Mouse (Mus musculus): ENCODE data around the gene Tmem259. TPM values are rescaled to one million over a fixed set of nuclear protein-coding genes. Genes with fewer than 3 reads are reported as not detected.

The Tmem259 gene
- total RNA-seq, 2 experiments from 2014 or later: 76.2 to 84.5 TPM

DNA sequence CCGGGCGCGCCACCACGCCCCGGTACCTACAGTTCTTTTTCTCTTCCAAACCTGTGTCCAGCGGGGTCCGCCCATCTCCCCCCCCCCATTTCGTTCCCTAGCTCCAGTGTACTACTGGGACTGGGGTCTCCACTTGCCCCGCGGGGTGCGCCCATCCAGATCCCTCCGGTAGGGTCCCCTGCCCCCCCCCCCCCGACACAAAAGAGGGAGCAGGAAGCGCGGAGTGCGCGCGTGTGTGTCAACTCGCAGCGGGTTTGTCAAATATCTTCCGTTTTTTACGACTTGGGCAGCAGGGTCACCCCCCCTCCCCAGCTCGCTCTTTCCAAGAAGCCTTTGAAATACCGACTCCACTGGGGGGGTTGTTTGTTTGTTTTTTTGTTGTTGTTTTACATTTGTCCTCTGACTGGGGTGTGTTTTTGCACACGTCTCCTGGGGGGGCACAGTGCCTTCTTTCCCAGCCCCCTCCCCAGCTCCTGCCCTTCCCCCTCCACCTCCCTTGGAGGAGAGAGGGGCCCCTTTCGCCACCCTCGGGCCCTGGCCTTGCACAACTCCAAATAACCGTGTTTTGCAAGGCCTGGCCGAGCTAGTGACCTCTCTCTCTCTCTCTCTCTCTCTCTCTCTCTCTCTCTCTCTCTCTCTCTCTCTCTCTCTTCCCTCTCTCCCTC lies 56.0 kb downstream of the Tmem259 start:
- DNase-seq: no peak
- intact Hi-C loops (cut with DNase I; ENCODE audit: low total_unique reads): no loop called here

DNA sequence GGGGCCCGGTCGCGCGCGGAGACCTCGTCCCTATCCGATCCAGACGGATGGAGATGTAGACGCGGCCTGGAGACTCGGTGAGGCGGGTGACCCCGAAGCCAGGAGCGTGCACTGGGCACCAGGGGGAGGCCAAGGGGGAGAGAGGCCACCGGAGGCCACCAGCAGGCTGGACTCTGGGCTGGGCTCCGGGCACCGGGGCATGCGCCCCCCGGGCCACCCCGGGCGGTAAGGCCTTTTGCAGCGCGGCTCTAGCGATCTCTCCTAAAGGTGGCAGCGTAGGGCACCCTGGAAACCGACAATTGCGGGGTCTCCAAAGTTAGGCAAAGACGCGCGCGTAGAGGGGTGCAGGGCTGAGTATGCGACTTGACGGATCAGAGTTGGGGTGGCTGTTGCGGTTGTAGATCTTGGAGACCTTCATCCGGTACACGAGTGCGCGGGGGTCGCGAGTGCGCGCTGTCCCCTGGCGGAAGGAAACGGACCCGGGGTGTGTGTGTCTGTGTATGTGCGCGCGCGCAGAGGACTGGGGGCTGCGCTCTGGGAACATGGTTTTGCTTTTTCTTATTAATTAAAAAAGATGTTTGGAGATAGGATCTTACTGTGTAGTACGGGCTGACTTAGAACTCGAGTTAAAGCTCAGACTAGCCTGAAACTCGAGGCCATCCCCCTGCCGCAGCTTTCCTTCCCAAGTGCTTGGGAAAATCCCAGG lies 56.7 kb downstream of the Tmem259 start:
- peak; percentile 39 for DNase-seq
- intact Hi-C loops (cut with DNase I; ENCODE audit: low total_unique reads): no loop called here

DNA sequence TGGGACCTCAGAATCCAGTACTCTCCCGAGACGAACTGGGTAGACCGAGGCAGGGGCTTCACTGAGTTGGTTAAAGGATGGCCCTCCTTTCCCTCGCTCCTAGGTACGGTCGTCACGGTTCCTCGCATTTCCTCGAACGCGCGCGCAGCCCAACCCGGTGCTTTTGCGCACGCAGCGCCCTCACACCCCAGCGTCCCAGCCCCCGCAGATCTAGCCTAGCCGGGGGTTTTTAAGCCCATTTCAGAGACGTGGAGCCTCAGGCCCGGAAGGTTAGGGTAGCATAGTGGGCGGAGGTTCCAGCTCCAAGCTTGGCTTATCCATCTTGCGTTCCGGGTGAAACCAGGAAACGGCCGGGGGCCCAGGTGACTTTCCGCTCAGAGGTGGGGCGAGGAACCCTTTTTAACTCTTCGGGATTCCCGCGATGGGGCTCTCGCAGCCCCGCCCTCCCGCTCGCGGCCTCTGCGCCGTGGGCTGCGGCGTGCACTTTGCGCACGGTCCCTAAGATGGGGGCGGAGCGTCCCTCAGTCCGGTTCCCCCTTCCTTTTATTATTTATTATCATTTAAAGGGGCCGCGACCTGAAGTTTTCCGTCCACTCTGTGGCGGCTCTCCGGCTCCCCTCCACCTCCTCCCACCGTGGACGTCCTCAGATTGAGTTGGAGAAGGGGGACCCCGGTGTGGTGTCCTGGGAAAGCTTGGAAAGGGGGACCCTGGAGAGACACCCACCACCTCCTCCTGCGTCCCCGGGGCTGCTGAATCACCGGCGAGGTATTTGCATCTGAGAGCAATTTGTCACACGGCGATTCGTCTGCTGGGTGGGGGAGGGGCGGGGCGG lies 57.4 kb downstream of the Tmem259 start, which contains the start of gene Arid3a:
Gene Arid3a, plus strand, starts transcription at position 553 of the 833 bp plus-strand sequence.
- peak; percentile 86 for DNase-seq
- intact Hi-C loops (cut with DNase I; ENCODE audit: low total_unique reads): no loop called here

DNA sequence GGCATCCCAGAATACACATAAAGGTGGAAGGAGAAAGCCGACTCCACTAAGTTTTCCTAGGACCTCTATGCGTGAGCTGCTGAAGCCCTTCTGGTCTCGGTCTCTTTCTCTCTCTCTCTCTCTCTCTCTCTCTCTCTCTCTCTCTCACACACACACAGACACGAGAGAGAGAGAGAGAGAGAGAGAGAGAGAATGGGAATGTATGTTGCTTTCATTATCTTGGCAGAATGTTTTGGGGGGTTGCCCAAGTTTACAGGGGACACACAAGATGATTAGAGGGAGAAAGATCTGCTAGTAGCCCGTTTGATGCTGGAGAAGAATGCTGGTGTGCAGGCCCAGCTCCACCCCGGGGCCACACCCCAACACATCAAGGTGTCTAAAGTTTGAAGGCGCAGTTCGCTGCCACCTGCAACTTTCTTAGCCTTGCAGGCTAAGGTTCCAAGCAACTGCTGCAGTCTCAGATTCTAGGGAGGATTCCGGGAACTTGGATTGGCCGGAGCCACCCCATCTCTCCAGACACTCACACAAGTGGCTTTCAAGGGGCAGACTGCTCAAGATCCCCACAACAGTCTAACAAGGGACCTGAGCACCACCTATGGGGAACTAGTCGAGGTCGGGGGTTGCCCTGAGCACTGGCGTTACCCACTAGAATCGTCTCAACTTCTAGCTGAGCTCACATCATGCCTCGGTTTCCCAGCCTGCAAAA lies 58.2 kb downstream of the Tmem259 start:
- intact Hi-C loops (cut with DNase I; ENCODE audit: low total_unique reads): loop anchor here (2.0 kb wide), 2 partner anchors 31 kb away; no protein-coding TSS in a partner anchor
- no peak for DNase-seq

DNA sequence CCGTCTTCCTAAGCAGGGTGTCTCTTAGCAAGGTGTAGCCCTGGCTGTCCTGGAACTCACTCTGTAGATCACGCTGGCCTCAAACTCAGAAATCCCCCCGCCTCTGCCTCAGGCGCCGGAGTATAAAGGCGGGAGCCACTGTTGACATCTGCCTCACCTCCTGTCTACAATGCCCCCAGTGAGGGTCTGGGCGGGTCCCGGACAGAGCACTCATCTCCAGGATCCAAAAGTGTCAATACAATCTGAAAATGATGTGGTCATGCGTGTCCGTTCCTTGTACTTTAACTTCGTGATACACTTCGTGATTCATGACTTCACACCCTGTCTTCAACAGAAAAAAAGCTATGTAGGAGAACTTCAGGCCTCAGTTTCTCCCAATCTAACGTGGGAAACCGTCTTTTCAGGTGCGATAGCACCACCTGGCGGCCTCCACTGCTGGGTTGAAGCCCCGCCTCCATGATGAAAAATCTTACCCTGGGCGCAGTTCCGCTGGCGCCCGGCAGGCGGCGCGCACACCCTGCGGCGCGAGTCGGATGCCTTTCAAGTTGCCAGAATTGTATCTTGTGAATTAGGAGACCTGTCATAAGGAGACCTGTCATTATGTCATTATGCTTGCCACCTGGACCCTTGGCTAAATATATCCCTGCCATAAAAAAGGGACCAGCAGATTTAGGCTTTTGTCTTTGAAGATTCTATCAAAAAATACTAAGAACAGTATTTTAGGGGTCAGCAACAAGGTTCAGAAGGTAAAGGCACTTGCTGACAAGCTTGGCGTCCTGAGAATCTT lies 58.9 kb downstream of the Tmem259 start:
- intact Hi-C loops (cut with DNase I; ENCODE audit: low total_unique reads): loop anchor here (2.0 to 5.0 kb wide), 3 partner anchors 30 to 93 kb away; no protein-coding TSS in a partner anchor
- peak; percentile 87 for DNase-seq

Other genes with a start within 250 kb of the Tmem259 start
- 10 to 100 TPM; 21.5 to 21.6 TPM for gene Polrmt, start 237.7 kb downstream of the Tmem259 start, total RNA-seq (2021)
- gene Fgf22, start 229.3 kb downstream of the Tmem259 start, total RNA-seq (2021): not detected
- gene Rnf126, start 217.4 kb downstream of the Tmem259 start, total RNA-seq (2021): 10 to 100 TPM; 25.9 to 30.6 TPM
- 1 to 10 TPM; 1.3 to 2.2 TPM for gene Fstl3, start 207.1 kb downstream of the Tmem259 start, total RNA-seq (2021)
- gene Prss57, start 193.4 kb downstream of the Tmem259 start, total RNA-seq (2021): not detected
- gene Palm, start 190.8 kb downstream of the Tmem259 start, total RNA-seq (2021): 10 to 100 TPM; 25.7 to 33.5 TPM
- gene Misp, start 163.3 kb downstream of the Tmem259 start, total RNA-seq (2021): under 1 TPM in 1 of 2 experiments, not detected in 1; 0.35 TPM
- gene Ptbp1, start 129.9 kb downstream of the Tmem259 start, total RNA-seq (2021): 10 to 100 TPM; 40.3 to 48.1 TPM
- not detected for gene Prtn3, start 109.9 kb downstream of the Tmem259 start, total RNA-seq (2021)
- gene Plppr3, start 109.7 kb downstream of the Tmem259 start, total RNA-seq (2021): under 1 TPM; 0.09 to 0.29 TPM
- not detected for gene Elane, start 98.1 kb downstream of the Tmem259 start, total RNA-seq (2021)
- 10 to 100 TPM in 1 of 2 experiments, 1 to 10 TPM in 1; 3.6 to 16.6 TPM for gene Cfd, start 93.5 kb downstream of the Tmem259 start, total RNA-seq (2021)
- 10 to 100 TPM; 37.7 to 38.1 TPM for gene Med16, start 75.4 kb downstream of the Tmem259 start, total RNA-seq (2021)
- gene Gm26602, start 73.5 kb downstream of the Tmem259 start, total RNA-seq (2021): not detected
- under 1 TPM; 0.27 to 0.44 TPM for gene Kiss1r, start 67.4 kb downstream of the Tmem259 start, total RNA-seq (2021)
- gene R3hdm4, start 63.1 kb downstream of the Tmem259 start, total RNA-seq (2021): 100 to 1,000 TPM in 1 of 2 experiments, 10 to 100 TPM in 1; 98.8 to 106 TPM
- 1 to 10 TPM; 2.4 to 2.7 TPM for gene Arid3a, start 57.3 kb downstream of the Tmem259 start, total RNA-seq (2021)
- 10 to 100 TPM; 18.7 to 23.0 TPM for gene Wdr18, start 24.2 kb downstream of the Tmem259 start, total RNA-seq (2021)
- under 1 TPM; 0.11 to 0.25 TPM for gene Grin3b, start 13.6 kb downstream of the Tmem259 start, total RNA-seq (2021)
- gene Cnn2, start 4.3 kb upstream of the Tmem259 start, total RNA-seq (2021): 10 to 100 TPM; 19.2 to 24.8 TPM
- 1 to 10 TPM; 4.2 TPM for gene Abca7, start 12.2 kb upstream of the Tmem259 start, total RNA-seq (2021)
- 1 to 10 TPM; 1.7 to 1.9 TPM for gene Arhgap45, start 32.3 kb upstream of the Tmem259 start, total RNA-seq (2021)
- 10 to 100 TPM; 45.3 to 55.6 TPM for gene Polr2e, start 55.5 kb upstream of the Tmem259 start, total RNA-seq (2021)
- 100 to 1,000 TPM; 389 TPM for gene Gpx4, start 62.8 kb upstream of the Tmem259 start, total RNA-seq (2021)
- gene Sbno2, start 121.2 kb upstream of the Tmem259 start, total RNA-seq (2021): 1 to 10 TPM; 6.2 to 6.3 TPM
- 10 to 100 TPM; 87.6 to 98.0 TPM for gene Stk11, start 131.5 kb upstream of the Tmem259 start, total RNA-seq (2021)
- 100 to 1,000 TPM; 657 to 736 TPM for gene Atp5d, start 154.3 kb upstream of the Tmem259 start, total RNA-seq (2021)
- 1 to 10 TPM; 1.6 TPM for gene Cbarp, start 156.5 kb upstream of the Tmem259 start, total RNA-seq (2021)
- 10 to 100 TPM; 40.3 to 43.6 TPM for gene Midn, start 163.9 kb upstream of the Tmem259 start, total RNA-seq (2021)
- 10 to 100 TPM; 41.4 to 41.5 TPM for gene Cirbp, start 181.7 kb upstream of the Tmem259 start, total RNA-seq (2021)
- 1 to 10 TPM; 3.3 to 4.2 TPM for gene 1600002K03Rik, start 188.6 kb upstream of the Tmem259 start, total RNA-seq (2021)
- under 1 TPM; 0.58 to 0.98 TPM for gene Efna2, start 195.2 kb upstream of the Tmem259 start, total RNA-seq (2021)
- gene Mum1, start 242.1 kb upstream of the Tmem259 start, total RNA-seq (2021): 10 to 100 TPM; 15.2 to 19.4 TPM